Mouse (Mus musculus): ENCODE measurements around the gene Msx1. TPM values are rescaled to one million over a fixed set of nuclear protein-coding genes. Genes with fewer than 3 reads are reported as not detected.

Msx1 gene
- polyA plus RNA-seq, 1 experiment: 0.72 TPM

DNA sequence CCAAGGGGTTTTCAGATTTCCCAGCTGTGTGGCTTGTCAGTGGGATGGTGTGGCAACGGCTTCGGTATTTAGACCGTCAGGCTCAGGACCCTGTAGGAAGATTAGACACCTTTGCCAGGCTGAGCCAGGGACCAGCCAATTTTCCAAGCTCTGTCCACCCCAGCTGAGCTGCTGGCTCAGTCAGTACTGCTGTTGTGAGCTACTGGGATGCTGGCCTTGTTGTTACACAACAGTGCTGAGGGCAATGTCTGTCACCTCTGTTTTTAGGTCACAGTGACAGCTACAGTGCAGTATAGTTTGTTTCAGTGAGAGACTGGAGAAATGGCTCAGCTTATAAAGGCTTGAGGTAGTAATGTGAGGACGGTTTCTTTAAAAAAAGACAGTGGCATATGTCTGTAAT lies 50.4 kb downstream of the Msx1 start:
- Histone ChIP-seq H3K9ac (ENCODE audit: low read depth, poor library complexity, severe bottlenecking) (no peak overlapping the region), H3K27me3 (ENCODE audit: control insufficient read depth, insufficient read depth, low read length, poor library complexity, severe bottlenecking) (no peaks in the 10 kb centered on the region), H3K4me3 (ENCODE audit: low read depth, low read length) (no peak overlapping the region), H3K4me1 (ENCODE audit: control insufficient read depth, insufficient read depth, low read length) (no peaks in the 10 kb centered on the region), H3K9me3 (replicated peaks; ENCODE audit: control insufficient read depth, insufficient read depth, low read length, poor library complexity, severe bottlenecking) (no peaks in the 10 kb centered on the region), H3K36me3 (ENCODE audit: control insufficient read depth, insufficient read depth, low read length, poor library complexity, severe bottlenecking) (no peaks in the 10 kb centered on the region), H3K27ac (ENCODE audit: insufficient read depth, low read length) (no peak overlapping the region)
- no peak for TF ChIP-seq POLR2A (IDR thresholded peaks at IDR 0.05; ENCODE audit: insufficient read depth, low read length)
- TF ChIP-seq EP300 (IDR thresholded peaks at IDR 0.05; ENCODE audit: insufficient read depth, low read depth, low read length): no peak
- no peak for TF ChIP-seq CTCF (IDR thresholded peaks at IDR 0.05; ENCODE audit: low read depth, low read length)

DNA sequence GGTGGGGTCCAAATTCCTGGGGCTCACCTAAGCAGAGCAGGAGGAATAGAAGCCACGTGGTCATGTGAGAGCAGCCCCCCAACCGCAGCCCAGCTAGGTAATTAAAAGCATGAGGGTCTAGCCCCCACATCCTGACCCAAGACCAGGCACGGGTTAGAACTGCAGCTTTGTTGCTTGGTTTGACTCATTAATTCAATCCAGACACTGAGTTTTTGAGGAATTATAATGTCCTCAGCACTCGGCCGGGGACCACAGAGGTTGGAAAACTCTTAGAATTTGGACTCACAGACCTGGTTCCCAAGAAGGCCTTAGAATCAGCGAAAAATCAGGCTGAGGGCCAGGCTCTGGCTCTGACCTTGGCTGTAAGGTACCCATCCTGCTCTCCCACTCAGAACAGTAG lies 53.5 kb downstream of the Msx1 start:
- Histone ChIP-seq H3K36me3 (ENCODE audit: control insufficient read depth, insufficient read depth, low read length, poor library complexity, severe bottlenecking) (no peaks in the 10 kb centered on the region), H3K4me1 (ENCODE audit: control insufficient read depth, insufficient read depth, low read length) (no peaks in the 10 kb centered on the region), H3K27ac (ENCODE audit: insufficient read depth, low read length) (no peak overlapping the region), H3K27me3 (ENCODE audit: control insufficient read depth, insufficient read depth, low read length, poor library complexity, severe bottlenecking) (no peaks in the 10 kb centered on the region), H3K9me3 (replicated peaks; ENCODE audit: control insufficient read depth, insufficient read depth, low read length, poor library complexity, severe bottlenecking) (no peaks in the 10 kb centered on the region), H3K9ac (ENCODE audit: low read depth, poor library complexity, severe bottlenecking) (no peak overlapping the region), H3K4me3 (ENCODE audit: low read depth, low read length) (no peak overlapping the region)
- no peak for TF ChIP-seq POLR2A (IDR thresholded peaks at IDR 0.05; ENCODE audit: insufficient read depth, low read length)
- TF ChIP-seq EP300 (IDR thresholded peaks at IDR 0.05; ENCODE audit: insufficient read depth, low read depth, low read length): no peak
- TF ChIP-seq CTCF (IDR thresholded peaks at IDR 0.05; ENCODE audit: low read depth, low read length): no peak

Other genes starting within 250 kb of the Msx1 start
- gene Stk32b, start 107.4 kb downstream of the Msx1 start, polyA plus RNA-seq (2011; ENCODE audit: insufficient read depth, insufficient read length, low read depth, missing spikeins): 0.26 and 0.40 TPM in 2 replicates
- gene Cytl1, start 89.1 kb downstream of the Msx1 start, polyA plus RNA-seq (2011; ENCODE audit: insufficient read depth, insufficient read length, low read depth, missing spikeins): not detected in 2 replicates
- 15.3 and 17.6 TPM in 2 replicates for gene Stx18, start 214.2 kb upstream of the Msx1 start, polyA plus RNA-seq (2011; ENCODE audit: insufficient read depth, insufficient read length, low read depth, missing spikeins)